Mouse (Mus musculus) small intestine, adult 2 months (tissue): ENCODE results near the gene Cage1. TPM values are rescaled to one million over a fixed set of nuclear protein-coding genes. Genes with fewer than 3 reads are reported as not detected.

Experiments used
- H3K27ac ChIP-seq: fragments of 200-500 bp; 2 replicates; pipeline ENCODE4 v1.5.1; 2012; ENCODE audit warnings: low read depth, low read length, control low read depth, inconsistent platforms; ENCODE audit not compliant: insufficient read depth
- H3K27me3 ChIP-seq: fragments of 200-500 bp; 2 replicates; pipeline ENCODE4 v1.6.1; 2012; ENCODE audit warnings: mild to moderate bottlenecking, moderate library complexity, low read length, inconsistent platforms; ENCODE audit not compliant: control insufficient read depth, insufficient read depth
- H3K36me3 ChIP-seq: fragments of 200-500 bp; 2 replicates; pipeline ENCODE4 v1.6.1; 2012; ENCODE audit warnings: mild to moderate bottlenecking, low read length, control low read depth, inconsistent platforms; ENCODE audit not compliant: control insufficient read depth, insufficient read depth
- H3K4me1 ChIP-seq: fragments of 200-500 bp; 2 replicates; pipeline ENCODE4 v1.6.1; 2012; ENCODE audit warnings: low read length, inconsistent platforms, mixed read lengths; ENCODE audit not compliant: control insufficient read depth, insufficient read depth, insufficient read length
- H3K4me3 ChIP-seq: fragments of 200-500 bp; 2 replicates; pipeline ENCODE4 v1.5.1; 2012; ENCODE audit warnings: low read depth, mild to moderate bottlenecking, control low read depth, inconsistent platforms, low read length, moderate library complexity
- CTCF ChIP-seq: fragments of 200-500 bp; IDR thresholded peaks from 2 replicates; pipeline ENCODE4 v1.5.1; 2012; ENCODE audit warnings: low read depth, mild to moderate bottlenecking, control low read depth, inconsistent platforms, low read length, moderate library complexity, mixed read lengths; ENCODE audit not compliant: insufficient replicate concordance, insufficient read length; ENCODE audit errors: extremely low read depth
- POLR2A ChIP-seq: fragments of 200-500 bp; IDR thresholded peaks from 2 replicates; pipeline ENCODE4 v1.6.1; 2012; ENCODE audit warnings: low read depth, mild to moderate bottlenecking, control low read depth, inconsistent platforms, low read length, moderate library complexity
- WGBS: fragments of 180-500 bp; shearing (Covaris S2); methylation state at CpG from one replicate; pipeline ENCODE4 v1.1.7; 2018; 5-methylcytosine and 5-hydroxymethylcytosine counted together
- polyA plus RNA-seq: library from polyadenylated mRNA; depleted of rRNA; stranded (reverse); fragments of >200 nt; gene quantifications from 2 replicates; pipeline ENCODE4 v1.2.3, GENCODE M21; 2012; rRNA removed

Cage1 gene
- polyA plus RNA-seq, 1 experiment: 0.04 TPM

GRCm38 (mm10) chr13:37958498-37959238, 78.2 kb downstream of the Cage1 start:
- H3K4me1 ChIP-seq: peaks cover 9% of the 10 kb centered on the region; the same call in 1 of the 2 replicates
- H3K36me3 ChIP-seq: no peaks in the 10 kb centered on the region
- peak overlapping the region; percentile 15; the same call in 1 of the 2 replicates for H3K4me3 ChIP-seq
- H3K27me3 ChIP-seq: no peaks in the 10 kb centered on the region
- TF ChIP-seq CTCF (no peak), POLR2A (no peak)
- WGBS: 61% methylated on average over 18 of the region's 18 CpGs
- H3K27ac ChIP-seq: peak overlapping the region; percentile 66

Other genes starting within 250 kb of the Cage1 start
- 1.8 and 3.0 TPM in 2 replicates for gene Ssr1, start 42.9 kb downstream of the Cage1 start, polyA plus RNA-seq
- gene Riok1, start 74 bp downstream of the Cage1 start, polyA plus RNA-seq: 3.0 and 7.3 TPM in 2 replicates
- 11.1 and 43.0 TPM in 2 replicates for gene Dsp, start 114.2 kb upstream of the Cage1 start, polyA plus RNA-seq
- 9.9 and 20.9 TPM in 2 replicates for gene Snrnp48, start 167.9 kb upstream of the Cage1 start, polyA plus RNA-seq